12 mouse cellular contexts compared by ENCODE assay signal in the genomic region with DNA sequence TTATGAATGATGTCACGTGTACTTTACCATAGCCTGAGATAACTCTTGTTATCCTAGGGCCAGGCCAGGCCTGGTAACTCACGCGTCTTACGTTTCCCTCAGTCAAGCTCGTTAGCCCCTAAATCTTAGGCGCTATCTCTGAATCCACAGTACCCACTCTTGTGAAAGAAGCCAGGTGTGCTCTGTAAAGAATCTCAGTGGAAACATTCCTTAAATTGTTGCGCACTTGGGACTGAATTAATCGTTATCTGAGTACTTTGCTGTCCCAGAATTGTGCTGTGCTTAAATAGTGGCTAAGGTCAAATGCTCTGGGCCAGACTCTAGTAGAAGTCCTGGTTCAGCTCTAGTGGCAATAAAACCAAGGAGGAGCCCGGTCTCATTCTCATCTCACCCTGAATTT.
"Had no signal": no experiment of that assay in that cellular context is flagged by ENCODE, and none has a peak within 500 bp of the region (broad histone marks: within the 10 kb centered on the region; RNA-seq: fewer than 3 reads in every experiment).

No protein-coding gene starts in this region.

- H3K27ac ChIP-seq: kidney, embryonic 15.5 days; left cerebral cortex, adult 2 months; liver, embryonic 12.5 days; midbrain, embryonic 12.5 days; neural tube, embryonic 13.5 days; stomach, embryonic 15.5 days had no signal

- ATAC-seq: liver, embryonic 12.5 days; midbrain, embryonic 16.5 days had no signal

- DNase-seq: kidney, adult 2 months; kidney, postnatal 14 days; right cerebral cortex, postnatal 14 days; thymus, adult 2 months; thymus, postnatal 25 days had no signal

- H3K4me3 ChIP-seq: kidney, embryonic 15.5 days; left cerebral cortex, adult 2 months; liver, embryonic 12.5 days; midbrain, embryonic 12.5 days; neural tube, embryonic 13.5 days; stomach, embryonic 15.5 days had no signal

- H3K4me2 ChIP-seq: kidney, embryonic 15.5 days; liver, embryonic 12.5 days; midbrain, embryonic 12.5 days; neural tube, embryonic 13.5 days; stomach, embryonic 15.5 days had no signal

- H3K27me3 ChIP-seq: kidney, embryonic 15.5 days; liver, embryonic 12.5 days; stomach, embryonic 15.5 days had no signal

- H3K36me3 ChIP-seq: kidney, embryonic 15.5 days; liver, embryonic 12.5 days; midbrain, embryonic 12.5 days; neural tube, embryonic 13.5 days; stomach, embryonic 15.5 days had no signal

- H3K9me3 ChIP-seq: kidney, embryonic 15.5 days; liver, embryonic 12.5 days; midbrain, embryonic 12.5 days; neural tube, embryonic 13.5 days; stomach, embryonic 15.5 days had no signal

- H3K9ac ChIP-seq: kidney, embryonic 15.5 days; liver, embryonic 12.5 days; midbrain, embryonic 12.5 days; neural tube, embryonic 13.5 days; stomach, embryonic 15.5 days had no signal

- H3K4me1 ChIP-seq: liver, embryonic 12.5 days had no signal
